Mouse (Mus musculus) thymus, postnatal 4 days (tissue): Measurements from ENCODE around the gene Necap2.

Source experiments
- DNase-seq: peaks from one replicate; pipeline ENCODE4 v3.0.0; 2021

The Necap2 gene

GRCm38 (mm10) chr4:141077681-141078509 is at the start of gene Necap2:
Necap2 (minus strand) TSS chr4:141078357.
- peak; percentile 98 for DNase-seq

GRCm38 (mm10) chr4:141123065-141123464 is 44.9 kb upstream of the Necap2 start:
- no peak for DNase-seq

GRCm38 (mm10) chr4:141122663-141123062 is 44.5 kb upstream of the Necap2 start:
- no peak for DNase-seq

GRCm38 (mm10) chr4:141120700-141121099 is 42.5 kb upstream of the Necap2 start:
- DNase-seq: peak; percentile 86

GRCm38 (mm10) chr4:141118691-141119090 is 40.5 kb upstream of the Necap2 start:
- no peak for DNase-seq

- DNase-seq: no peak
These were observed 37.2 kb upstream of the Necap2 start for GRCm38 (mm10) chr4:141115398-141115797.

- DNase-seq: no peak
These were observed 36.4 kb upstream of the Necap2 start for GRCm38 (mm10) chr4:141114521-141114981.

- no peak for DNase-seq
These were observed 35.7 kb upstream of the Necap2 start for GRCm38 (mm10) chr4:141113831-141114230.

- no peak for DNase-seq
These were observed 30.1 kb upstream of the Necap2 start for GRCm38 (mm10) chr4:141108196-141108732.

GRCm38 (mm10) chr4:141106526-141107183 is 28.5 kb upstream of the Necap2 start:
- DNase-seq: no peak

GRCm38 (mm10) chr4:141101855-141102254 is 23.7 kb upstream of the Necap2 start:
- DNase-seq: peak; percentile 54

GRCm38 (mm10) chr4:141101291-141101690 is 23.1 kb upstream of the Necap2 start:
- DNase-seq: no peak

GRCm38 (mm10) chr4:141099956-141100355 is 21.8 kb upstream of the Necap2 start:
- DNase-seq: no peak

- DNase-seq: no peak
These were observed 20.8 kb upstream of the Necap2 start for GRCm38 (mm10) chr4:141098935-141099334.

GRCm38 (mm10) chr4:141096710-141097109 is 18.6 kb upstream of the Necap2 start:
- no peak for DNase-seq

GRCm38 (mm10) chr4:141095016-141095415 is 16.9 kb upstream of the Necap2 start:
- no peak for DNase-seq

GRCm38 (mm10) chr4:141088714-141089113 is 10.6 kb upstream of the Necap2 start:
- no peak for DNase-seq

GRCm38 (mm10) chr4:141088033-141088432 is 9.9 kb upstream of the Necap2 start, which contains the start of gene Spata21:
Spata21 (plus strand) TSS chr4:141088333.
- DNase-seq: no peak

- no peak for DNase-seq
These were observed 8.7 kb upstream of the Necap2 start for GRCm38 (mm10) chr4:141086862-141087261.

GRCm38 (mm10) chr4:141078510-141079137 is 467 bp upstream of the Necap2 start:
- no peak for DNase-seq

- no peak for DNase-seq
These were observed 1.2 kb downstream of the Necap2 start for GRCm38 (mm10) chr4:141076761-141077506.

- no peak for DNase-seq
These were observed 4.0 kb downstream of the Necap2 start for GRCm38 (mm10) chr4:141074109-141074508.
